Mouse (Mus musculus): Measurements from ENCODE around the gene Olfr763. TPM values are rescaled to one million over a fixed set of nuclear protein-coding genes. Genes with fewer than 3 reads are reported as not detected.
"Not testable (repeated sequence)": the region's sequence is repeated elsewhere in the genome, so short reads cannot be mapped to it uniquely, and the experiment has no call there.

Gene Olfr763
- polyA plus RNA-seq, 2 experiments: not detected

DNA sequence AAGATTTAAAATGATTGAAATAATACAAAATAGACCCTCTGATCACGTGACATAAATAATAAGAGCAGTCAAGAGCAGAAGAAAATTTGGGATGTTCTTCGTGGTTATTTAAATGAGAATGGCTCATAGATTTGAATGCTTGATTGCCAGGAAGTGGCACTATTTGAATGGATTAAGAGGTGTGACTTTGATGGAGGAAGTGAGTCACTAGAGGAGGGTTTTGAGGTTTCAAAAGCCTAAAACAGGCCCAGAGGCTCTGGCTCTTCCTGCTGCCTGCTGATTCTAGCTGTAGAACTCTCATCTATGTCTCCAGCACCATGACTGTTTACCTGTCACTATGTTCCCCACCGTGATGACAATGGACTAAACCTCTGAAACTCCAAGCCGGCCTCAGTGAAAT is 37.8 kb upstream of the Olfr763 start:
- no peak overlapping the region for H3K27ac ChIP-seq (replicated peaks; ENCODE audit: low read depth, low read length)
- WGBS: 80% methylated on average over 4 of the region's 4 CpGs
- no peaks in the 10 kb centered on the region for H3K4me1 ChIP-seq (ENCODE audit: control insufficient read depth, insufficient read depth, low read length)
- no peak for TF ChIP-seq POLR2A (IDR thresholded peaks at IDR 0.05; ENCODE audit: borderline replicate concordance, extremely low read depth, insufficient read depth, insufficient read length)
- H3K4me3 ChIP-seq (replicated peaks; ENCODE audit: low read length): no peak overlapping the region
- H3K9ac ChIP-seq (ENCODE audit: low read depth, low read length, severe bottlenecking): no peak overlapping the region
- no peaks in the 10 kb centered on the region for H3K36me3 ChIP-seq (ENCODE audit: control insufficient read depth, insufficient read depth, low read length)
- no peak overlapping the region for H3K4me2 ChIP-seq (replicated peaks; ENCODE audit: low read depth, low read length, severe bottlenecking)
- no peaks in the 10 kb centered on the region for H3K27me3 ChIP-seq (ENCODE audit: control insufficient read depth, insufficient read depth, low read length)
- ATAC-seq (ENCODE audit: low FRiP score, low read depth): no peak
- no peaks in the 10 kb centered on the region for H3K9me3 ChIP-seq (ENCODE audit: control insufficient read depth, low read length)
- no peak for DNase-seq (ENCODE audit: low spot score)

- H3K4me2 ChIP-seq (replicated peaks; ENCODE audit: low read depth, low read length, severe bottlenecking): no peak overlapping the region
- H3K27me3 ChIP-seq (ENCODE audit: control insufficient read depth, insufficient read depth, low read length): no peaks in the 10 kb centered on the region
- no peaks in the 10 kb centered on the region for H3K4me1 ChIP-seq (ENCODE audit: control insufficient read depth, insufficient read depth, low read length)
- TF ChIP-seq POLR2A (IDR thresholded peaks at IDR 0.05; ENCODE audit: borderline replicate concordance, extremely low read depth, insufficient read depth, insufficient read length): no peak
- ATAC-seq (ENCODE audit: low FRiP score, low read depth) (no peak), DNase-seq (ENCODE audit: low spot score) (no peak)
- 60% methylated on average over 3 of the region's 3 CpGs for WGBS
- no peak overlapping the region for H3K9ac ChIP-seq (ENCODE audit: low read depth, low read length, severe bottlenecking)
- H3K36me3 ChIP-seq (ENCODE audit: control insufficient read depth, insufficient read depth, low read length): no peaks in the 10 kb centered on the region
- H3K27ac ChIP-seq (replicated peaks; ENCODE audit: low read depth, low read length): no peak overlapping the region
- no peaks in the 10 kb centered on the region for H3K9me3 ChIP-seq (ENCODE audit: control insufficient read depth, low read length)
- H3K4me3 ChIP-seq (replicated peaks; ENCODE audit: low read length): no peak overlapping the region
Observed at GRCm38 (mm10) chr10:128976395-128976794, 34.2 kb upstream of the Olfr763 start.

GRCm38 (mm10) chr10:128977522-128978114 is 33.0 kb upstream of the Olfr763 start:
- no peak overlapping the region for H3K9ac ChIP-seq (ENCODE audit: low read depth, low read length, severe bottlenecking)
- H3K4me1 ChIP-seq (ENCODE audit: control insufficient read depth, insufficient read depth, low read length): no peaks in the 10 kb centered on the region
- no peak overlapping the region for H3K4me3 ChIP-seq (replicated peaks; ENCODE audit: low read length)
- no peak overlapping the region for H3K27ac ChIP-seq (replicated peaks; ENCODE audit: low read depth, low read length)
- TF ChIP-seq POLR2A (IDR thresholded peaks at IDR 0.05; ENCODE audit: borderline replicate concordance, extremely low read depth, insufficient read depth, insufficient read length): no peak
- WGBS: 16% methylated on average over 9 of the region's 9 CpGs
- DNase-seq (ENCODE audit: low spot score): peak; percentile 66
- no peak overlapping the region for H3K4me2 ChIP-seq (replicated peaks; ENCODE audit: low read depth, low read length, severe bottlenecking)
- no peaks in the 10 kb centered on the region for H3K36me3 ChIP-seq (ENCODE audit: control insufficient read depth, insufficient read depth, low read length)
- no peaks in the 10 kb centered on the region for H3K9me3 ChIP-seq (ENCODE audit: control insufficient read depth, low read length)
- peak; percentile 68; the same call in 1 of the 2 replicates for ATAC-seq (ENCODE audit: low FRiP score, low read depth)
- H3K27me3 ChIP-seq (ENCODE audit: control insufficient read depth, insufficient read depth, low read length): no peaks in the 10 kb centered on the region

DNA sequence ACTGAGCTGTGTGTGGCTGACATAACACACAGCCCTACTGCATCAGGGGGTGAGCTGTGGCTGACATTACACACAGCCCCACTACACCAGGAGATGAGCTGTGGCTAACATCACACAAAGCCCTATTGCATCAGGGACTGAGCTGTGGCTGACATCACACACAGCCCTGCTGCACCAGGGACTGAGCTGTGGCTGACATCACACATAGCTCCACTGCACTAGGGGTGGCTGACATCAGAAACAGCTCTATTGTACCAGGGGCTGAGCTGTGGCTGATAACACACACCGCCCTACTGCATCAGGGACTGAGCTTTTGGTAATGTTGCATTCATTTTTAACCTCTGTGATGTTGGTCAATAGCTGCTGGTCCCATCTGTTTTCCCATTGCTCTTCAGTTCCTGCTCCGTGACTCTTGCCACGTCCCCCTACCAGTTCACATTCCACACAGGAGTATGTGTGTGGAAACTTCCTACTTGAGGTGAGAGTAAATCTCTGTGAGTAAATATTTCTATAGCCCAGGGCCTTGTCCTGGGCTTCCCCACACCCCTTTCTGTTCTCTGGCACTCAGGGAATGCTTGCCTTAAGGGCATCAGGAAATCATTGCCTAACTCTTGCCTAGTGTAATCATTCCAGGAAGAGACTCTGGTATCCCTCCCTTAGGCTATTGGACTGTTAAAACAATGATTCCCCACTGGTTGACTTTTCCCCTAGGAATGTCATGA is 29.8 kb upstream of the Olfr763 start:
- no peak for DNase-seq (ENCODE audit: low spot score)
- Histone ChIP-seq H3K27me3 (ENCODE audit: control insufficient read depth, insufficient read depth, low read length) (no peaks in the 10 kb centered on the region), H3K4me1 (ENCODE audit: control insufficient read depth, insufficient read depth, low read length) (no peaks in the 10 kb centered on the region), H3K4me3 (replicated peaks; ENCODE audit: low read length) (no peak overlapping the region), H3K4me2 (replicated peaks; ENCODE audit: low read depth, low read length, severe bottlenecking) (no peak overlapping the region), H3K36me3 (ENCODE audit: control insufficient read depth, insufficient read depth, low read length) (no peaks in the 10 kb centered on the region), H3K27ac (replicated peaks; ENCODE audit: low read depth, low read length) (no peak overlapping the region), H3K9me3 (ENCODE audit: control insufficient read depth, low read length) (no peaks in the 10 kb centered on the region), H3K9ac (ENCODE audit: low read depth, low read length, severe bottlenecking) (no peak overlapping the region)
- 72% methylated on average over 3 of the region's 3 CpGs for WGBS
- ATAC-seq (ENCODE audit: low FRiP score, low read depth): no peak
- TF ChIP-seq POLR2A (IDR thresholded peaks at IDR 0.05; ENCODE audit: borderline replicate concordance, extremely low read depth, insufficient read depth, insufficient read length): no peak

DNA sequence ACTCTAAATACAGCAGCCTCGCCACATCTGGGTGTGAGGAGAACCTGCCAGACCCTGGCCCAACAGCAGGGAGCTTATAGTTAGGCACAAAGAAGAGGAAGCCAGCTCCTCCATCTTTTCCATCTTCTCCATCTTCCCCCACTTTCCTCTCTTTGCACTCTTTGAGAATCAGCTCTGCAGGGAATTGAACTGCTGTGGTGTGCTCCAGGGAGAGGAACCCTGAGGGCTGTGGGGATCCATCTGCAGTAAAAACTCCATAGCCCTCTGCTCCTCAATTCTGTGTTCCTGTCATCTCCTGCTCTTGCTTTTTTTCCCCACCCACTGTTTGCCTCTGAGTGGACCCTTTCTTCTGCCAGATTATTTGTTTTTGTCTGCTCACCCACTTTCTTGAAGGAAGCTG is 21.5 kb upstream of the Olfr763 start, which contains the start of gene Olfr9:
Olfr9 (plus strand) TSS at position 301 of the 400 bp plus-strand sequence.
- H3K9ac ChIP-seq (ENCODE audit: low read depth, low read length, severe bottlenecking); H3K36me3 ChIP-seq (ENCODE audit: control insufficient read depth, insufficient read depth, low read length); H3K27me3 ChIP-seq (ENCODE audit: control insufficient read depth, insufficient read depth, low read length); H3K27ac ChIP-seq (replicated peaks; ENCODE audit: low read depth, low read length); ATAC-seq (ENCODE audit: low FRiP score, low read depth); H3K9me3 ChIP-seq (ENCODE audit: control insufficient read depth, low read length); H3K4me3 ChIP-seq (replicated peaks; ENCODE audit: low read length); H3K4me1 ChIP-seq (ENCODE audit: control insufficient read depth, insufficient read depth, low read length); H3K4me2 ChIP-seq (replicated peaks; ENCODE audit: low read depth, low read length, severe bottlenecking); DNase-seq (ENCODE audit: low spot score): not testable (repeated sequence)
- WGBS: 40% methylated on average over 1 of the region's 1 CpGs

GRCm38 (mm10) chr10:128990129-128990850 is 20.3 kb upstream of the Olfr763 start:
- not testable (repeated sequence) for ATAC-seq (ENCODE audit: low FRiP score, low read depth); H3K36me3 ChIP-seq (ENCODE audit: control insufficient read depth, insufficient read depth, low read length); H3K27ac ChIP-seq (replicated peaks; ENCODE audit: low read depth, low read length); H3K4me1 ChIP-seq (ENCODE audit: control insufficient read depth, insufficient read depth, low read length); H3K9me3 ChIP-seq (ENCODE audit: control insufficient read depth, low read length); H3K4me2 ChIP-seq (replicated peaks; ENCODE audit: low read depth, low read length, severe bottlenecking); H3K27me3 ChIP-seq (ENCODE audit: control insufficient read depth, insufficient read depth, low read length); H3K4me3 ChIP-seq (replicated peaks; ENCODE audit: low read length); H3K9ac ChIP-seq (ENCODE audit: low read depth, low read length, severe bottlenecking); DNase-seq (ENCODE audit: low spot score)
- 58% methylated on average over 7 of the region's 10 CpGs for WGBS
